Mouse (Mus musculus) lung, embryonic 14.5 days (tissue): ENCODE results near the gene Mcm5. TPM values are rescaled to one million over a fixed set of nuclear protein-coding genes. Genes with fewer than 3 reads are reported as not detected.

Experiments
- ATAC-seq: fragments of 200-750 bp; cut with Nextera tagmentation; 2 replicates; pipeline ENCODE4 v1.8.0; 2017; ENCODE audit warnings: mild to moderate bottlenecking, moderate TSS enrichment, moderate library complexity; ENCODE audit not compliant: insufficient read depth
- DNase-seq: peaks from one replicate; pipeline ENCODE4 v3.0.0-alpha.2; 2015
- H3K27ac ChIP-seq: fragments of 300-500 bp; sonication (generic); 2 replicates; pipeline ENCODE4 v1.5.1; 2014; ENCODE audit warnings: low read depth, mild to moderate bottlenecking, moderate library complexity
- H3K27me3 ChIP-seq: fragments of 300-500 bp; sonication (generic); 2 replicates; pipeline ENCODE4 v1.6.1; 2014; ENCODE audit warnings: low read length, control low read depth; ENCODE audit not compliant: insufficient read depth
- H3K36me3 ChIP-seq: fragments of 300-500 bp; sonication (generic); 2 replicates; pipeline ENCODE4 v1.6.1; 2014; ENCODE audit warnings: control low read depth; ENCODE audit not compliant: insufficient read depth
- H3K4me1 ChIP-seq: fragments of 300-500 bp; sonication (generic); 2 replicates; pipeline ENCODE4 v1.6.1; 2014; ENCODE audit warnings: antibody characterized with exemption, control low read depth; ENCODE audit not compliant: insufficient read depth
- H3K4me2 ChIP-seq: fragments of 300-500 bp; sonication (generic); 2 replicates; pipeline ENCODE4 v1.6.1; 2014; ENCODE audit warnings: mild to moderate bottlenecking
- H3K4me3 ChIP-seq: fragments of 300-500 bp; sonication (generic); 2 replicates; pipeline ENCODE4 v1.5.1; 2014; ENCODE audit warnings: low read depth, low read length
- H3K9ac ChIP-seq: fragments of 300-500 bp; sonication (generic); 2 replicates; pipeline ENCODE4 v1.6.1; 2014
- H3K9me3 ChIP-seq: fragments of 300-500 bp; sonication (generic); 2 replicates; pipeline ENCODE4 v1.6.1; 2016; ENCODE audit warnings: low read depth, low read length, control low read depth
- CTCF ChIP-seq: IDR thresholded peaks from 2 replicates; pipeline ENCODE4 v1.5.1; 2016; ENCODE audit warnings: antibody characterized with exemption, low read depth
- WGBS: fragments of 180-500 bp; shearing (Covaris S2); extraction: QIAGEN DNeasy Blood & Tissue Kit; methylation state at CpG from one replicate; pipeline ENCODE4 v1.1.7; 2014; 5-methylcytosine and 5-hydroxymethylcytosine counted together
- polyA plus RNA-seq: library from polyadenylated mRNA; unstranded; fragments of >200 nt; fragmentation: Nextera tagmentation; extraction: Ambion mirVana; gene quantifications from 2 replicates; pipeline ENCODE4 v1.2.1, GENCODE M21; 2014

Mcm5 gene
- polyA plus RNA-seq, 1 experiment from 2014 or later: 227 TPM

GRCm38 (mm10) chr8:75084382-75085064 is 24.8 kb upstream of the Mcm5 start:
- Histone ChIP-seq H3K4me2 (peak overlapping the region; percentile 55), H3K27me3 (no peaks in the 10 kb centered on the region), H3K9me3 (no peaks in the 10 kb centered on the region), H3K4me1 (peaks cover 7% of the 10 kb centered on the region; the same call in 1 of the 2 replicates), H3K9ac (no peak overlapping the region), H3K36me3 (no peaks in the 10 kb centered on the region), H3K27ac (peak overlapping the region; percentile 42; the same call in 1 of the 2 replicates), H3K4me3 (0 out of 2 replicates have a peak overlapping the region, but pooled peaks have one; percentile 22)
- DNase-seq: peak; percentile 15
- TF ChIP-seq CTCF: no peak
- 55% methylated on average over 3 of the region's 3 CpGs for WGBS
- ATAC-seq: no peak

- Histone ChIP-seq H3K4me2 (no peak overlapping the region), H3K27ac (no peak overlapping the region; the same call in 1 of the 2 replicates), H3K9me3 (no peaks in the 10 kb centered on the region), H3K4me3 (no peak overlapping the region), H3K4me1 (peaks cover 7% of the 10 kb centered on the region; the same call in 1 of the 2 replicates), H3K27me3 (no peaks in the 10 kb centered on the region), H3K9ac (no peak overlapping the region), H3K36me3 (no peaks in the 10 kb centered on the region)
- TF ChIP-seq CTCF: no peak
- DNase-seq: peak; percentile 11
- ATAC-seq: no peak
- 75% methylated on average over 2 of the region's 2 CpGs for WGBS
These were observed 23.4 kb upstream of the Mcm5 start for GRCm38 (mm10) chr8:75086002-75086401.

GRCm38 (mm10) chr8:75087127-75087526 is 22.2 kb upstream of the Mcm5 start:
- Histone ChIP-seq H3K9me3 (no peaks in the 10 kb centered on the region), H3K9ac (no peak overlapping the region), H3K36me3 (no peaks in the 10 kb centered on the region), H3K4me2 (no peak overlapping the region), H3K4me1 (peaks cover 7% of the 10 kb centered on the region; the same call in 1 of the 2 replicates), H3K4me3 (no peak overlapping the region), H3K27ac (no peak overlapping the region), H3K27me3 (no peaks in the 10 kb centered on the region)
- no peak for DNase-seq
- no peak for ATAC-seq
- TF ChIP-seq CTCF: no peak

DNA sequence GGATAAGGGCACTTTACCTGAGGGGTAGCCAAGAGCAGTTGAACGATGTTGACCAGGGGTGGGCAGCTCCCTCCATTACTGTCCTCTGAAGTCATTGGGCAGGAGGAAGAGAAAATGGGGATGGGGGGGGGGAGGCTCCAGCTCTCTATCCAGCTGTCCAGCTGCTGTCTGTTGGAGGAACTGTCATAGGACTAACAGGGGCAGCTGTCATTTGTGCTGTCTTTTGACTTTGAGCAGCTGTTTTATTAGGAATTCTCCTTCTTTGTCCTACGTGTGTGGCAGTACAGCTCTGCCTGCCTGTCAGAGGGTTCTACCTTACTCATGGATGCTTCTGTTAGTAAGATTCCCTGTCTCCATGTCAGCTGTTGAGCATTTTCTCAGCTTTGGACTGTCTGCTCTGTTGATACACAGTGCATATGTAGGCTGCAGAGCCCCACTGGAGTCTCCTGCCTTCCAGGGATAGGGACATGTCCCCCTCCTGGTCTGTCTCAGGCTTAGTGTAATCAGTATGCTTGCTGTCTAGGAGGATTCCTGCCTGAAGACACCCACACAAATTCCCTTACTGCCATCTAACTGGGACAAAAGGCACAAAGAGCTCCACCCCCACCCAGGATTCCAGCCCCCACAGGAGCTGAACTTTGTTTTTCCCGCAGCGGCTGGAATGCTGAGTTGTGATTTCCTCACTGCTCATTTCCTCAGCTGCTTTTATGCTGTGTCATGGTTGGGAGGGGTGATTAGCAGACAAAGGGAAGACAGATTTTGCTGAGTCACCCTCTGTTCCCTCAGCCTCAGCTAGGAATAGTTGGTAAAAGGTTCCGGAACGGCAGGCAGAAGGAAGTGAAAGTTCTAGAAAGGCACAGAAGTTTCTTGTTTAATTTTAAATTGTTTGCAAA is 20.1 kb upstream of the Mcm5 start:
- TF ChIP-seq CTCF: no peak
- H3K9ac ChIP-seq: peak overlapping the region; percentile 36
- WGBS: 7% methylated on average over 6 of the region's 6 CpGs
- H3K4me1 ChIP-seq: peaks cover 7% of the 10 kb centered on the region; the same call in 1 of the 2 replicates
- DNase-seq (peak; percentile 95), ATAC-seq (peak; percentile 68)
- H3K27ac ChIP-seq: peak overlapping the region; percentile 94
- peak overlapping the region; percentile 12; the same call in 1 of the 2 replicates for H3K4me3 ChIP-seq
- H3K9me3 ChIP-seq: no peaks in the 10 kb centered on the region
- H3K36me3 ChIP-seq: no peaks in the 10 kb centered on the region
- H3K27me3 ChIP-seq: no peaks in the 10 kb centered on the region
- peak overlapping the region; percentile 54 for H3K4me2 ChIP-seq

- no peak overlapping the region for H3K4me3 ChIP-seq
- no peaks in the 10 kb centered on the region for H3K36me3 ChIP-seq
- no peak overlapping the region for H3K4me2 ChIP-seq
- H3K9me3 ChIP-seq: no peaks in the 10 kb centered on the region
- DNase-seq: no peak
- no peak overlapping the region for H3K27ac ChIP-seq
- no peak for ATAC-seq
- no peak for TF ChIP-seq CTCF
- H3K9ac ChIP-seq: no peak overlapping the region
- peaks cover 7% of the 10 kb centered on the region; the same call in 1 of the 2 replicates for H3K4me1 ChIP-seq
- WGBS: 80% methylated on average over 4 of the region's 4 CpGs
- H3K27me3 ChIP-seq: no peaks in the 10 kb centered on the region
These were observed 18.5 kb upstream of the Mcm5 start for GRCm38 (mm10) chr8:75090781-75091365.

- peak; percentile 90 for ATAC-seq
- WGBS: under 1% methylated on average over 36 of the region's 36 CpGs
- H3K27ac ChIP-seq: peak within 1 kb of the TSS; percentile 30; the same call in 1 of the 2 replicates
These were observed 15.8 kb upstream of the Mcm5 start, which contains the start of gene Hmox1 for GRCm38 (mm10) chr8:75093399-75094156. Gene Hmox1 (plus strand): TSS chr8:75093621.

More at GRCm38 (mm10) chr8:75093399-75094156, 15.8 kb upstream of the Mcm5 start, which contains the start of gene Hmox1:
- Histone ChIP-seq H3K9ac (peak within 1 kb of the TSS; percentile 72), H3K4me3 (peak within 1 kb of the TSS; percentile 60), H3K4me1 (peaks cover 7% of the 10 kb centered on the region; the same call in 1 of the 2 replicates), H3K4me2 (peak within 1 kb of the TSS; percentile 82), H3K9me3 (no peaks in the 10 kb centered on the region), H3K36me3 (peaks cover 20% of the 10 kb centered on the region), H3K27me3 (no peaks in the 10 kb centered on the region)
- peak; percentile 14; the same call in 1 of the 2 replicates for TF ChIP-seq CTCF
- DNase-seq: peak; percentile 97
